Mouse (Mus musculus): ENCODE results near the gene Gcm1. TPM values are rescaled to one million over a fixed set of nuclear protein-coding genes. Genes with fewer than 3 reads are reported as not detected.

The Gcm1 gene
- polyA plus RNA-seq, 1 experiment: 3.1 TPM

- no peaks in the 10 kb centered on the region for H3K27me3 ChIP-seq (replicated peaks; ENCODE audit: control insufficient read depth, insufficient read depth, low read length)
- H3K36me3 ChIP-seq (ENCODE audit: control insufficient read depth, insufficient read depth, low read length): no peaks in the 10 kb centered on the region; the same call in none of the 2 replicates
- 73% methylated on average over 6 of the region's 6 CpGs for WGBS
- DNase-seq: no peak
- H3K27ac ChIP-seq (ENCODE audit: insufficient read depth, low read depth, low read length): no peak overlapping the region
- no peak overlapping the region for H3K4me3 ChIP-seq (ENCODE audit: insufficient read depth, low read depth, low read length)
- TF ChIP-seq CTCF (conservative IDR thresholded peaks at IDR 0.05; ENCODE audit: insufficient read depth, insufficient read length, low read depth, low read length) (no peak), POLR2A (IDR thresholded peaks at IDR 0.05; ENCODE audit: low read depth, low read length) (no peak)
- peaks cover 17% of the 10 kb centered on the region; the same call in 1 of the 2 replicates for H3K4me1 ChIP-seq (ENCODE audit: control insufficient read depth, insufficient read depth, low read length)
Measured at GRCm38 (mm10) chr9:78105501-78105932, 53.8 kb downstream of the Gcm1 start.

- no peak overlapping the region for H3K4me3 ChIP-seq (ENCODE audit: insufficient read depth, low read depth, low read length)
- no peaks in the 10 kb centered on the region; the same call in 1 of the 2 replicates for H3K36me3 ChIP-seq (ENCODE audit: control insufficient read depth, insufficient read depth, low read length)
- TF ChIP-seq CTCF (conservative IDR thresholded peaks at IDR 0.05; ENCODE audit: insufficient read depth, insufficient read length, low read depth, low read length) (no peak), POLR2A (IDR thresholded peaks at IDR 0.05; ENCODE audit: low read depth, low read length) (no peak)
- H3K27me3 ChIP-seq (replicated peaks; ENCODE audit: control insufficient read depth, insufficient read depth, low read length): no peaks in the 10 kb centered on the region
- peaks cover 17% of the 10 kb centered on the region; the same call in 1 of the 2 replicates for H3K4me1 ChIP-seq (ENCODE audit: control insufficient read depth, insufficient read depth, low read length)
- peak; percentile 78 for DNase-seq
- WGBS: 55% methylated on average over 4 of the region's 4 CpGs
- no peak overlapping the region for H3K27ac ChIP-seq (ENCODE audit: insufficient read depth, low read depth, low read length)
Measured at GRCm38 (mm10) chr9:78106821-78107220, 55.1 kb downstream of the Gcm1 start.

- 4% methylated on average over 6 of the region's 6 CpGs for WGBS
- Histone ChIP-seq H3K27ac (ENCODE audit: insufficient read depth, low read depth, low read length) (peak overlapping the region; percentile 93; the same call in 1 of the 2 replicates), H3K4me1 (ENCODE audit: control insufficient read depth, insufficient read depth, low read length) (peaks cover 17% of the 10 kb centered on the region; the same call in 1 of the 2 replicates), H3K27me3 (replicated peaks; ENCODE audit: control insufficient read depth, insufficient read depth, low read length) (no peaks in the 10 kb centered on the region), H3K4me3 (ENCODE audit: insufficient read depth, low read depth, low read length) (peak overlapping the region; percentile 77), H3K36me3 (ENCODE audit: control insufficient read depth, insufficient read depth, low read length) (no peaks in the 10 kb centered on the region; the same call in 1 of the 2 replicates)
- no peak for TF ChIP-seq POLR2A (IDR thresholded peaks at IDR 0.05; ENCODE audit: low read depth, low read length)
- no peak for TF ChIP-seq CTCF (conservative IDR thresholded peaks at IDR 0.05; ENCODE audit: insufficient read depth, insufficient read length, low read depth, low read length)
- DNase-seq: no peak
Measured at GRCm38 (mm10) chr9:78107582-78107911, 55.8 kb downstream of the Gcm1 start.

GRCm38 (mm10) chr9:78107912-78108795 lies 56.4 kb downstream of the Gcm1 start:
- TF ChIP-seq POLR2A (IDR thresholded peaks at IDR 0.05; ENCODE audit: low read depth, low read length): peak; percentile 74
- TF ChIP-seq CTCF (conservative IDR thresholded peaks at IDR 0.05; ENCODE audit: insufficient read depth, insufficient read length, low read depth, low read length): no peak
- peak overlapping the region; percentile 77 for H3K4me3 ChIP-seq (ENCODE audit: insufficient read depth, low read depth, low read length)
- H3K27me3 ChIP-seq (replicated peaks; ENCODE audit: control insufficient read depth, insufficient read depth, low read length): no peaks in the 10 kb centered on the region
- DNase-seq: peak; percentile 83
- H3K4me1 ChIP-seq (ENCODE audit: control insufficient read depth, insufficient read depth, low read length): peaks cover 17% of the 10 kb centered on the region; the same call in 1 of the 2 replicates
- peak overlapping the region; percentile 93 for H3K27ac ChIP-seq (ENCODE audit: insufficient read depth, low read depth, low read length)
- WGBS: under 1% methylated on average over 88 of the region's 88 CpGs
- H3K36me3 ChIP-seq (ENCODE audit: control insufficient read depth, insufficient read depth, low read length): no peaks in the 10 kb centered on the region; the same call in 1 of the 2 replicates

- Histone ChIP-seq H3K4me3 (ENCODE audit: insufficient read depth, low read depth, low read length) (peak within 1 kb of the TSS; percentile 77), H3K36me3 (ENCODE audit: control insufficient read depth, insufficient read depth, low read length) (no peaks in the 10 kb centered on the region), H3K27me3 (replicated peaks; ENCODE audit: control insufficient read depth, insufficient read depth, low read length) (no peaks in the 10 kb centered on the region), H3K27ac (ENCODE audit: insufficient read depth, low read depth, low read length) (peak within 1 kb of the TSS; percentile 93), H3K4me1 (ENCODE audit: control insufficient read depth, insufficient read depth, low read length) (peaks cover 14% of the 10 kb centered on the region; the same call in 1 of the 2 replicates)
- 0% methylated on average over 20 of the region's 20 CpGs for WGBS
- DNase-seq: peak; percentile 97
- TF ChIP-seq POLR2A (IDR thresholded peaks at IDR 0.05; ENCODE audit: low read depth, low read length) (no peak), CTCF (conservative IDR thresholded peaks at IDR 0.05; ENCODE audit: insufficient read depth, insufficient read length, low read depth, low read length) (no peak)
Measured at GRCm38 (mm10) chr9:78108796-78109239, 57.1 kb downstream of the Gcm1 start, which contains the start of the genes Fbxo9 and Ick. Fbxo9 (minus strand) TSS chr9:78109065. Ick (plus strand) TSS chr9:78109192.

GRCm38 (mm10) chr9:78109656-78110055 lies 57.9 kb downstream of the Gcm1 start:
- Histone ChIP-seq H3K36me3 (ENCODE audit: control insufficient read depth, insufficient read depth, low read length) (no peaks in the 10 kb centered on the region), H3K4me1 (ENCODE audit: control insufficient read depth, insufficient read depth, low read length) (peaks cover 14% of the 10 kb centered on the region; the same call in 1 of the 2 replicates), H3K4me3 (ENCODE audit: insufficient read depth, low read depth, low read length) (no peak overlapping the region), H3K27me3 (replicated peaks; ENCODE audit: control insufficient read depth, insufficient read depth, low read length) (no peaks in the 10 kb centered on the region), H3K27ac (ENCODE audit: insufficient read depth, low read depth, low read length) (no peak overlapping the region)
- 32% methylated on average over 5 of the region's 5 CpGs for WGBS
- TF ChIP-seq POLR2A (IDR thresholded peaks at IDR 0.05; ENCODE audit: low read depth, low read length): no peak
- DNase-seq: no peak

GRCm38 (mm10) chr9:78111456-78111855 lies 59.7 kb downstream of the Gcm1 start:
- Histone ChIP-seq H3K36me3 (ENCODE audit: control insufficient read depth, insufficient read depth, low read length) (no peaks in the 10 kb centered on the region), H3K4me3 (ENCODE audit: insufficient read depth, low read depth, low read length) (no peak overlapping the region), H3K4me1 (ENCODE audit: control insufficient read depth, insufficient read depth, low read length) (peaks cover 10% of the 10 kb centered on the region; the same call in 1 of the 2 replicates), H3K27me3 (replicated peaks; ENCODE audit: control insufficient read depth, insufficient read depth, low read length) (no peaks in the 10 kb centered on the region), H3K27ac (ENCODE audit: insufficient read depth, low read depth, low read length) (no peak overlapping the region)
- 89% methylated on average over 2 of the region's 2 CpGs for WGBS
- no peak for DNase-seq
- TF ChIP-seq CTCF (conservative IDR thresholded peaks at IDR 0.05; ENCODE audit: insufficient read depth, insufficient read length, low read depth, low read length) (no peak), POLR2A (IDR thresholded peaks at IDR 0.05; ENCODE audit: low read depth, low read length) (no peak)
